Mouse (Mus musculus) left cerebral cortex, adult 18-20 months (tissue): ENCODE data around the gene Rab4b. TPM values are rescaled to one million over a fixed set of nuclear protein-coding genes. Genes with fewer than 3 reads are reported as not detected.
A peak's percentile ranks its signal among the peaks of the same experiment; 100 is the strongest.

Experiments used
- DNase-seq, 2 experiments: peaks; one replicate each; pipeline ENCODE4 v3.0.0; 2021 to 2022; ENCODE audit warnings: low spot score in 2 of 2, mixed read lengths in 1 of 2
- long read RNA-seq, 2 experiments: library from polyadenylated mRNA; stranded (forward); transcript quantifications; one replicate each; pipeline ENCODE4 v2.0.0; 2021
- total RNA-seq, 2 experiments: library from RNA; stranded (reverse); gene quantifications; 2 replicates each; pipeline ENCODE4 v1.2.3; 2021

Gene Rab4b
- 10 to 100 TPM; 93.0 to 99.8 TPM for total RNA-seq
- long read RNA-seq, experiment 1, transcript Rab4b-201 (8 exons, 1,192 nt), result major isoform, 96 of 111 reads
- long read RNA-seq, experiment 1, partial matches to known transcripts, result 2 of 111 reads
- long read RNA-seq, experiment 1, other reads (novel, unspliced or antisense), result 12 of 111 reads
- long read RNA-seq, experiment 2, transcript Rab4b-201 (8 exons, 1,192 nt), result major isoform, 71 of 78 reads
- long read RNA-seq, experiment 2, partial matches to known transcripts, result 0 of 78 reads
- long read RNA-seq, experiment 2, other reads (novel, unspliced or antisense), result 5 of 78 reads

- DNase-seq, result peak; percentile 98 to 99
Observed at GRCm38 (mm10) chr7:27178324-27179216, at the start of gene Rab4b. TSS of gene Rab4b (minus strand) at chr7:27178896.

- peak; percentile 84 to 91 for DNase-seq
Observed at GRCm38 (mm10) chr7:27228281-27228821, 49.7 kb upstream of the Rab4b start, which contains the start of gene Itpkc. TSS of gene Itpkc (minus strand) at chr7:27228661.

- no peak for DNase-seq
Observed at GRCm38 (mm10) chr7:27227676-27228075, 49.0 kb upstream of the Rab4b start.

GRCm38 (mm10) chr7:27227276-27227675, 48.6 kb upstream of the Rab4b start:
- no peak for DNase-seq

GRCm38 (mm10) chr7:27224877-27225575, 46.3 kb upstream of the Rab4b start:
- DNase-seq, result peak; percentile 54

GRCm38 (mm10) chr7:27222538-27222937, 43.8 kb upstream of the Rab4b start:
- DNase-seq, result no peak

GRCm38 (mm10) chr7:27221939-27222338, 43.2 kb upstream of the Rab4b start:
- DNase-seq, result no peak

- no peak for DNase-seq
Observed at GRCm38 (mm10) chr7:27219937-27220336, 41.2 kb upstream of the Rab4b start.

- DNase-seq, result no peak
Observed at GRCm38 (mm10) chr7:27218586-27218985, 39.9 kb upstream of the Rab4b start.

GRCm38 (mm10) chr7:27212626-27213025, 33.9 kb upstream of the Rab4b start:
- DNase-seq, result no peak

- no peak for DNase-seq
Observed at GRCm38 (mm10) chr7:27203730-27204449, 25.2 kb upstream of the Rab4b start.

GRCm38 (mm10) chr7:27198779-27199178, 20.1 kb upstream of the Rab4b start:
- DNase-seq, result no peak

- no peak for DNase-seq
Observed at GRCm38 (mm10) chr7:27198355-27198754, 19.7 kb upstream of the Rab4b start.

GRCm38 (mm10) chr7:27197634-27198033, 18.9 kb upstream of the Rab4b start:
- DNase-seq, result no peak

- no peak for DNase-seq
Observed at GRCm38 (mm10) chr7:27197136-27197535, 18.4 kb upstream of the Rab4b start.

- DNase-seq, result peak; percentile 96 to 97
Observed at GRCm38 (mm10) chr7:27195681-27196611, 17.2 kb upstream of the Rab4b start, which contains the start of the genes BC024978 and Snrpa. TSS of gene BC024978 (plus strand) at chr7:27195781. TSS of gene Snrpa (minus strand) at chr7:27196271.

GRCm38 (mm10) chr7:27193731-27194130, 15.0 kb upstream of the Rab4b start:
- DNase-seq, result no peak

- DNase-seq, result no peak
Observed at GRCm38 (mm10) chr7:27192434-27192833, 13.7 kb upstream of the Rab4b start.

GRCm38 (mm10) chr7:27189271-27189931, 10.7 kb upstream of the Rab4b start:
- DNase-seq, result no peak
